Mouse (Mus musculus) left cerebral cortex, postnatal 36 days (tissue): ENCODE measurements around the gene Epop. TPM values are rescaled to one million over a fixed set of nuclear protein-coding genes. Genes with fewer than 3 reads are reported as not detected.
"Not testable (repeated sequence)": the region's sequence is repeated elsewhere in the genome, so short reads cannot be mapped to it uniquely, and the experiment has no call there.

ENCODE experiments used
- DNase-seq, 2 experiments: peaks; one replicate each; pipeline ENCODE4 v3.0.0; 2021 to 2022; ENCODE audit warnings: low spot score in 2 of 2, mixed read lengths in 1 of 2
- intact Hi-C: fragments of 180-260 bp; cut with DNase I; formaldehyde crosslinking; loops from one replicate; pipeline ENCODE4 v1.15.1; 2025
- total RNA-seq, 2 experiments: library from RNA; stranded (reverse); gene quantifications; 2 replicates each; pipeline ENCODE4 v1.2.3; 2021

Gene Epop
- total RNA-seq, 2 experiments from 2014 or later: 90.9 to 102 TPM

GRCm38 (mm10) chr11:97661648-97662133 is 32.2 kb upstream of the Epop start:
- no peak for DNase-seq
- intact Hi-C loops: loop anchor here (5.0 kb wide), 1 partner anchor 36 kb away; no protein-coding TSS in a partner anchor

- intact Hi-C loops: loop anchor here (5.0 kb wide), 1 partner anchor 36 kb away; no protein-coding TSS in a partner anchor
- DNase-seq: no peak
Measured at GRCm38 (mm10) chr11:97660734-97661647, 31.5 kb upstream of the Epop start.

- peak; percentile 82 to 86 for DNase-seq
- intact Hi-C loops: loop anchor here (5.0 kb wide), 1 partner anchor 37 kb away; no protein-coding TSS in a partner anchor
Measured at GRCm38 (mm10) chr11:97659990-97660714, 30.6 kb upstream of the Epop start.

- no peak for DNase-seq
- intact Hi-C loops: no loop called here
Measured at GRCm38 (mm10) chr11:97659267-97659989, 29.9 kb upstream of the Epop start.

- intact Hi-C loops: no loop called here
- DNase-seq: no peak
Measured at GRCm38 (mm10) chr11:97658751-97659266, 29.3 kb upstream of the Epop start.

GRCm38 (mm10) chr11:97657967-97658366 is 28.5 kb upstream of the Epop start:
- intact Hi-C loops, DNase-seq: not testable (repeated sequence)

GRCm38 (mm10) chr11:97657184-97657945 is 27.9 kb upstream of the Epop start:
- DNase-seq: no peak
- intact Hi-C loops: no loop called here

GRCm38 (mm10) chr11:97656269-97656971 is 26.9 kb upstream of the Epop start:
- intact Hi-C loops: no loop called here
- no peak for DNase-seq

GRCm38 (mm10) chr11:97654210-97654609 is 24.7 kb upstream of the Epop start:
- no peak for DNase-seq
- intact Hi-C loops: no loop called here

GRCm38 (mm10) chr11:97653376-97653775 is 23.9 kb upstream of the Epop start:
- intact Hi-C loops, DNase-seq: not testable (repeated sequence)

- intact Hi-C loops: no loop called here
- no peak for DNase-seq
Measured at GRCm38 (mm10) chr11:97650341-97650740, 20.8 kb upstream of the Epop start.

GRCm38 (mm10) chr11:97648541-97648940 is 19.0 kb upstream of the Epop start:
- DNase-seq, intact Hi-C loops: not testable (repeated sequence)

GRCm38 (mm10) chr11:97644834-97645233 is 15.3 kb upstream of the Epop start:
- intact Hi-C loops: loop anchor here (1.0 kb wide), 1 partner anchor 45 kb away; no protein-coding TSS in a partner anchor
- DNase-seq: peak in 1 of 2 experiments; percentile 42

- intact Hi-C loops: no loop called here
- no peak for DNase-seq
Measured at GRCm38 (mm10) chr11:97643380-97644055, 14.0 kb upstream of the Epop start.

- DNase-seq: no peak
- intact Hi-C loops: no loop called here
Measured at GRCm38 (mm10) chr11:97642746-97643145, 13.2 kb upstream of the Epop start.

- peak; percentile 81 to 85 for DNase-seq
- intact Hi-C loops: no loop called here
Measured at GRCm38 (mm10) chr11:97641668-97642067, 12.2 kb upstream of the Epop start.

- DNase-seq: no peak
- intact Hi-C loops: no loop called here
Measured at GRCm38 (mm10) chr11:97635468-97636019, 6.0 kb upstream of the Epop start.
